Mouse (Mus musculus): ENCODE data around the gene RPS10-NUDT3. TPM values are rescaled to one million over a fixed set of nuclear protein-coding genes. Genes with fewer than 3 reads are reported as not detected.

Gene RPS10-NUDT3
- polyA plus RNA-seq, 1 experiment from 2014 or later = not detected

DNA sequence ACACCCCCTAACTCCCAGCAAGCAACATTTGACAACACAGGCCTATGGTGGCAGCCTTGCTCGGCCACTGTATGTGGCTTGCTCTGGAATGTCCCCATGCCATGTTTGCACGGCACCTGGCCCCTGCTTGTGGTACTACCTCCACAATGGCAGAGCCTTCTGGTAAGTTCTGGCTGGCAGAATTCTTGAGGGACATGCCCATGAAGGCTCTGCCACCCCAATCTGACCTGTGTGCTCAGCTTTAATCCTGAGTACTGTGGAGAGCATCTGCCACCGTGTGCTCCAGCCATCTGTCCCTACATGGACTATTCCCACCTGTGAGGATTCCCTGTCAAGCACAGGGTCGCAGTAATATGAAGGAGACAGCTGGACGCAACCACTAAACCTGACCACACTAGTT is 34.2 kb downstream of the RPS10-NUDT3 start:
- H3K4me2 ChIP-seq = no peak overlapping the region
- H3K9me3 ChIP-seq (replicated peaks) = no peaks in the 10 kb centered on the region
- 78% methylated on average over 5 of the region's 5 CpGs for WGBS
- H3K36me3 ChIP-seq (ENCODE audit: poor library complexity, severe bottlenecking) = peaks cover 13% of the 10 kb centered on the region
- no peak overlapping the region for H3K9ac ChIP-seq
- H3K4me1 ChIP-seq = peaks cover 46% of the 10 kb centered on the region
- peak overlapping the region; percentile 6; the same call in 1 of the 2 replicates for H3K27ac ChIP-seq
- H3K4me3 ChIP-seq = no peak overlapping the region
- no peak for ATAC-seq
- H3K27me3 ChIP-seq = no peaks in the 10 kb centered on the region

DNA sequence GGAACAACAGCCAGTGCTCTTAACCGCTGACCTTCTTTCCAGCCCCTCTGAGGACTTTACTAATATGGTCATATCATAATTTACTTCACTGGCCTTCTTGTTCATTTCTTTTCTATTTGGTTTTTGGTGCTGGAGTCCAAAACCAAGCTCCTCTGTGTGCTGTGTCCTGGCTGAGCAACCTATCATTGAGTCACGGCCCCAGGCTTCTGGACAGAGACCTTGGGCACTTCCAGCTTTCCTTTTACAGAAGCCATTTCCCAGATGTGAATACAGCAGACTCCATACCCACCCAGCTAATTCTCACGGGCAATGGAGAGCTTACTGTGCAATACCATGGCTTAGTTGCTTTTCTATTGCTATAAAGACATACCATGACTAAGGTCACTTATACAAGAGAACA is 34.7 kb downstream of the RPS10-NUDT3 start:
- no peaks in the 10 kb centered on the region for H3K9me3 ChIP-seq (replicated peaks)
- no peak for ATAC-seq
- peaks cover 45% of the 10 kb centered on the region for H3K4me1 ChIP-seq
- no peak overlapping the region for H3K27ac ChIP-seq
- H3K27me3 ChIP-seq = no peaks in the 10 kb centered on the region
- H3K36me3 ChIP-seq (ENCODE audit: poor library complexity, severe bottlenecking) = peaks cover 19% of the 10 kb centered on the region
- H3K9ac ChIP-seq = no peak overlapping the region
- H3K4me3 ChIP-seq = no peak overlapping the region
- WGBS = 88% methylated on average over 3 of the region's 3 CpGs
- no peak overlapping the region for H3K4me2 ChIP-seq

DNA sequence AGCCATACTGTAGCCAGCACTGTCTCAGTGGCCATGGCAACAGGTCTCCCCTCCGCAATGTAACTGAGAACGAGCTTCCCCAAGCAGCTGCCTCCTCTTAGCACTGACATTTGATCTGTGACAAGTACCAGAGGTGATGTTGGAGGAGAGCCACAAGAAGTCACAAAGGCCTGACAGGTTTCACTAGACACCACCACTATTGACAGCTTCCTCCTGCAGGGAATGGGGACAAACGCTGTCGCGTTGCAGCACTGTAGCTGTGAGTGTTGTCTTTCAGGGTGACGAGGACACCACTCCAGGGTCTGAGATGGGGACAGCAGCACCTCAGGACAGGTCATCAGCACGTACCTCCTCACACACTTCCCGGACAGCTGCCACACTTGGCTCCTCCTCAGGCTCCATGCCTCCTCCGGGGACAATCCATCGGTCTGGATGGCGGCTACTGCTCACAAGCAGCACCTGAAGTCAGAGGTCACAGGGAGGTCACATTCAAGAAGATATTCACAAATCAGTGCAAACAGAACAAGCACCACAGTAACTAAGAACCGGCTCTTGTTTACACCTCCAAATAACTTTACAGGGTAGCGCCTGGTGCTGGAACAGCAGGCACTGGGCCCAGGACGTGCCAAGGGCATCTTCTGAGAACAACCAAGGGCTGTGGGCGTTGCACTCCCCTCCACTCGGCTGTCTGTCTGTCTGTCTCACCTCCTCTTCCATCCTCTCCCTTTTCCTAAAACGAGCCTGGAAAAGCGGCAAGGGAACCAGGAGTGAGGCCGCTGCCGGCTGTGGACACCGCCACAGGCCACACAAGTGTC is 38.4 kb downstream of the RPS10-NUDT3 start:
- Histone ChIP-seq H3K27me3 (no peaks in the 10 kb centered on the region), H3K9me3 (replicated peaks) (no peaks in the 10 kb centered on the region), H3K27ac (no peak overlapping the region), H3K4me2 (no peak overlapping the region), H3K4me1 (peaks cover 20% of the 10 kb centered on the region), H3K36me3 (ENCODE audit: poor library complexity, severe bottlenecking) (peaks cover 48% of the 10 kb centered on the region), H3K9ac (no peak overlapping the region), H3K4me3 (no peak overlapping the region)
- 89% methylated on average over 21 of the region's 21 CpGs for WGBS
- ATAC-seq = no peak

DNA sequence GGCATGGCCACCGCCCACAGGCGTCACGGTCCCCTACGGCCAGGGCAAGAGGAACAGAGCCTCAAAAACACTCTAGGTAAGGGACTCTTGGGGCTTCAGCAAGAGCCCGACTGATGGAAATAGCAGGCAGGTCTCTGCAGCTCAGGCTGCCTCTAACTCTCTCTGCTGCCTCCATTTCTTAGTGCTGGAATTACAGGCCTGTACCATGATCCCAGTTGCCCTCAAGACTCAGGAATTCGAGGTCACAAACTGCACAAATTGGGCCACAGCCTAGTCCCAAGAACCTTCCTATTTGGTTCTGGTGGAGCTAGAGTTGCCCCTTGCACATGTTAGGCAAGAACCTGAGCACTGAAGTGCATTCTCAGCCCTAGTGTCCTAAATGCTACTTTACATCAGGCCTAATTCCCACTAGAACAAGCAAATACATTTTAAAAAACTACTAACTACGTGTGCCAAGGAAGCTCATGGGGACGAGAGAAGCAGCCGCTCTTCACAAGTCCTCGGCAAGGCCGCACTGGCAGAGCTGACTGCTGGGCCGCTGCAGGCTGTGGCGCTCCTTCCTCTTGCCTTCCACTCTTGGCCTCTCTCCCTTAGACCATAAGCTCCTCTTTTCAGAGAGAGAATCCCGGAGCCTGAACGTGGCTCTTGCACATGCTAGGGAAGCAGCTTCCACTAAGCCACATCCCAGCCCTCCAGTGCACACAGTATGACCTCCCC is 39.2 kb downstream of the RPS10-NUDT3 start:
- 89% methylated on average over 15 of the region's 15 CpGs for WGBS
- H3K36me3 ChIP-seq (ENCODE audit: poor library complexity, severe bottlenecking) = peaks cover 56% of the 10 kb centered on the region
- H3K9me3 ChIP-seq (replicated peaks) = no peaks in the 10 kb centered on the region
- H3K4me2 ChIP-seq = no peak overlapping the region
- H3K4me3 ChIP-seq = no peak overlapping the region
- H3K27me3 ChIP-seq = no peaks in the 10 kb centered on the region
- H3K27ac ChIP-seq = no peak overlapping the region
- no peak for ATAC-seq
- no peak overlapping the region for H3K9ac ChIP-seq
- peaks cover 13% of the 10 kb centered on the region for H3K4me1 ChIP-seq

DNA sequence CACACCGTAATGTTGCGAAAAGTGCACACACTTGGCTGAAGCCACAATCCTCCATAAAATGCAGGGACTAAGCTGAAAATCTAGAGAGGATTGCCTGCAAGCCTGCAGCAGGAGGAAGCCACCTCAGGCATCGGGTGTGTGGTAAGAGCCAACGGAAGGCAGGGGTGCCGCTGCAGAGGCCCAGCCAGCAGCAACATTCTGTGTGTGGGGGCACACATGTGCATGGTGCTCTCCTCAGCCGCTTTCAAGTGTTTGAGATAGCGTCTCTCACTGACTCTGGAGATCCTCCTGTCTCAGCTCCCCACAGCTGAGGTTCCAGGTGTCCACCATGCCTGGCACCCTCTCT is 42.5 kb downstream of the RPS10-NUDT3 start:
- peaks cover 88% of the 10 kb centered on the region for H3K36me3 ChIP-seq (ENCODE audit: poor library complexity, severe bottlenecking)
- H3K27me3 ChIP-seq = no peaks in the 10 kb centered on the region
- no peak overlapping the region for H3K27ac ChIP-seq
- no peak overlapping the region for H3K4me2 ChIP-seq
- no peak overlapping the region for H3K9ac ChIP-seq
- over 99% methylated on average over 7 of the region's 7 CpGs for WGBS
- no peaks in the 10 kb centered on the region for H3K9me3 ChIP-seq (replicated peaks)
- ATAC-seq = no peak
- H3K4me1 ChIP-seq = peaks cover 9% of the 10 kb centered on the region; the same call in 1 of the 2 replicates
- no peak overlapping the region for H3K4me3 ChIP-seq

DNA sequence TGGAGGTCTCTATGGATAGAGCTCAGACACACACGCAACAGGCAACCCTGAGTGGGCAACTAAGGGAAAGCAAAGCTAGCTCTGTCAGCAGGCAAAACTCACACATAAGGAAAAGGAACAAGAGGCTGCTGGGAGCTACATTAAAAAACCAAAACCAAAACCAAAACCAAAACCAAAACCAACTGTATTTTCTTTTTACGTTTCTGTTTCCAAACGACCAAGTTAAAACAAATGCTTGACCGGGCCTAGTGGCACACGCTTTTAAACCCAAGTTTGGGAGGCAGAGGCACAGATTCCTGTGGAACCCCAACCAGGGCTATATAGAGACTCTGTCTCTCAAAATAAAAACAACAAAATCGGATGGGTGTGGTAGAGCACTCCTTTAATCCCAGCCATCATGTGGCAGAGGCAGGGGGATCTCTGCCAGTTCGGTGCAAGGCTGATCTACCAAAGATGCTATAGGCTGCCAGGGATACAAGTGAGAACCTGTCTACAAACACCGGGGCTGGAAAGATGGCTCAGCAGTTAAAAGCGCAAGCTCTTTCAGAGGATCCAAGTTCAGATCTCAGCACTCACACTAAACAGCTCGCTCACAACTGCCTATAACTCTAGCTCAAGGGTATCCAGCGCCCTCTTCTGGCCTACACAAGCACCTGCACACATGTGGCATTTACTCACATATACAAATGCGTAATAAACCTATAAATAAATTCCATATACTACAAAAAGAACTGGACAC is 43.0 kb downstream of the RPS10-NUDT3 start:
- Histone ChIP-seq H3K27me3 (no peaks in the 10 kb centered on the region), H3K36me3 (ENCODE audit: poor library complexity, severe bottlenecking) (peaks cover 90% of the 10 kb centered on the region)
- no peak for ATAC-seq

DNA sequence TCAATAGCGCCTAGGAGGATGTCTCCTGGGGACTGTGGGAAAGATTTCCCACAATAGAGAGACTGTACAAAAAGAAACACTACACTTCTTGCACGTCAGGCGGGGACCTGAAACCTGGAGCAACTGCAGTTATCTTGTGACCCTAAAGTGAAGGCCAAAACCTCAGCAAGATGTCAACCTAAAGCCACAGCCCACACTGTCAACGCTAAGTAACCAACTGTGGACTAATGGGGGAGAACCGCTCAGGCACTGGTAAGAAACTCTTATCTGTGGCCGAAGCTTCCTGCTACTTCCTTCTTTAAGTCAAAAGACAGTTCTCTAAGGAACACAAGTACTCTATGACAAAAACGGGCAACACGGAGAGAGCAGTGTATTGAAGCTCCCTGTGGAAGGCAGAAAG is 46.8 kb downstream of the RPS10-NUDT3 start:
- Histone ChIP-seq H3K4me2 (no peak overlapping the region), H3K4me3 (no peak overlapping the region), H3K27ac (no peak overlapping the region), H3K36me3 (ENCODE audit: poor library complexity, severe bottlenecking) (peaks cover 91% of the 10 kb centered on the region), H3K4me1 (no peaks in the 10 kb centered on the region; the same call in 1 of the 2 replicates), H3K9ac (no peak overlapping the region), H3K27me3 (no peaks in the 10 kb centered on the region), H3K9me3 (replicated peaks) (no peaks in the 10 kb centered on the region)
- ATAC-seq = no peak
- WGBS = 83% methylated on average over 8 of the region's 8 CpGs

More for the DNA sequence above, 43.0 kb downstream of the RPS10-NUDT3 start:
- H3K9ac ChIP-seq = no peak overlapping the region
- no peaks in the 10 kb centered on the region for H3K9me3 ChIP-seq (replicated peaks)
- peaks cover 6% of the 10 kb centered on the region; the same call in 1 of the 2 replicates for H3K4me1 ChIP-seq
- no peak overlapping the region for H3K27ac ChIP-seq
- H3K4me3 ChIP-seq = no peak overlapping the region
- 90% methylated on average over 12 of the region's 12 CpGs for WGBS
- H3K4me2 ChIP-seq = no peak overlapping the region

DNA sequence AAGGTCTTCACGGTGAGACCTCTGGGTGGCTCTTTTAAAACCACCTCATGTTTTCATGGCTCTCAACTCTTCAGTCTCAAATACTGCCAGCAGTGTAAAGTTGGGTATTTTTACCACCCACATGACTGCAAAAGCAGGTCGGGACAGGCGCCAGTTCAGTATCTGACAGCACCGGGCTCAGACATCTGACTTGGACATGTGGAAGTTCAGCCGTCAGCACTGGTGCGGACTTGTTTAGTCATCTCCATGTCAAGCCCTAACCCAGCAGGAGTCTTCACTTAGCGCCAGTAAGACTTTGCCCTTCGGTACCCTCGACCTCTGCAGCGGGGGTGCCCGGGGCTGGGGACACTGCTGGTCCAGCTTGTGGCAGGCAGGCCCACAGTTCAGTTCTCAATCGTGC is 47.8 kb downstream of the RPS10-NUDT3 start:
- H3K9me3 ChIP-seq (replicated peaks) = no peaks in the 10 kb centered on the region
- 82% methylated on average over 12 of the region's 12 CpGs for WGBS
- H3K4me3 ChIP-seq = no peak overlapping the region
- ATAC-seq = no peak
- peaks cover 92% of the 10 kb centered on the region for H3K36me3 ChIP-seq (ENCODE audit: poor library complexity, severe bottlenecking)
- H3K4me2 ChIP-seq = no peak overlapping the region
- H3K4me1 ChIP-seq = no peaks in the 10 kb centered on the region; the same call in 1 of the 2 replicates
- H3K27me3 ChIP-seq = no peaks in the 10 kb centered on the region
- no peak overlapping the region for H3K9ac ChIP-seq
- no peak overlapping the region for H3K27ac ChIP-seq

DNA sequence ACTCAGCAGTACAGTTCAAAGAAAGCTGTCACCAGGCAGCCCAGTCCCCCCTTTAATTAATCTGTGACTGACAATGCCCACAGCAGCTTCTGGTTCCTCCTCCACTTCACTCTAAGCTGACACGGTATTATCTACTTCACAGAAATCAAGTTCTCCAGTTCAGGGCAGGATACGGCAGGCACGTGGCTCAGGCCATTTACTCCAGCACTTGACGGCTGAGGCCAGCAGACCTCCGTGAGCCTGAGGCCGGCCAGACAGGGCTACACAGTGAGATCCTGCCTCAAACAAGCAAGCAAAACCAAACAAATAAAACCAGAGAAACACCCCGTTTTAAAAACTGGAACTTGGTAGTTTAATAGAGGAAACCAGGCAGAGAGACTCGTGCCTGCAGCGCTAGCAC is 48.4 kb downstream of the RPS10-NUDT3 start:
- no peak for ATAC-seq
- H3K9me3 ChIP-seq (replicated peaks) = no peaks in the 10 kb centered on the region
- H3K4me3 ChIP-seq = no peak overlapping the region
- WGBS = 73% methylated on average over 9 of the region's 9 CpGs
- no peaks in the 10 kb centered on the region; the same call in 1 of the 2 replicates for H3K4me1 ChIP-seq
- H3K4me2 ChIP-seq = no peak overlapping the region
- no peaks in the 10 kb centered on the region for H3K27me3 ChIP-seq
- no peak overlapping the region for H3K27ac ChIP-seq
- H3K9ac ChIP-seq = no peak overlapping the region
- peaks cover 97% of the 10 kb centered on the region for H3K36me3 ChIP-seq (ENCODE audit: poor library complexity, severe bottlenecking)

DNA sequence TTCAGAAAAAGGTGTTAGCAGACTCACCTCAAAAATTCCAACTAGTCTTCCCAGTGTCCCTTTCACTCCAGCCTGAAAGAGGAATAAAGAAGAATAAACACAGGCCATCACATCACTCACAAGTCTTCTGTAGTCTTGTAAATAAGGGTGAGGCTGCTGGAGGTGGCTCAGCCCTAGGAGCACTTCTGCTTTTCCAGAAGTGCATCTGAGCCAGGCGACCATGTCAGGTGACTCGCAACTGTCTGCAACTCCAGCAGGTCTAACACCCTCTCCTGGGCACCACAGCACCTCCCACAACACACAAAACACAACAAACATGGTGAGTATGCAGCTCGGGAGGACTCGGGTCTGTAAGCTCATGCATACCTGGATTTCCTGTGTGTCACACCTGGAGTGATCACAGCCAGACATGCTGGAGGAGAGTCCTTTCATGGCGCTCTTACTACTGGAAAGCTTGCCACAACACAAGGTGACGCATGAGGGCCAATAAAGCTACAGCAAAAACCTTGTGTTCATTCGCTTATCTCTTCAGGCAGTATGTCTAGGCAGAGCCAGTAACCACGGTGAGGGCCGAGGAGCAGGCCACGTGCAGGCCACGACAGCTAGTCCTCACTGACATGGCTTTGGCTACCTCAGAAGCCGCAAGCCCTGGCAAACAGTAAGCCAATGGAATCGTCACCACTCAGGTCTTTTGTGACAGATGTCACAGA is 51.7 kb downstream of the RPS10-NUDT3 start:
- H3K4me2 ChIP-seq = no peak overlapping the region
- 91% methylated on average over 13 of the region's 13 CpGs for WGBS
- H3K4me1 ChIP-seq = no peaks in the 10 kb centered on the region; the same call in 1 of the 2 replicates
- H3K36me3 ChIP-seq (ENCODE audit: poor library complexity, severe bottlenecking) = peaks cover 97% of the 10 kb centered on the region
- H3K27me3 ChIP-seq = no peaks in the 10 kb centered on the region
- no peak overlapping the region for H3K27ac ChIP-seq
- no peak overlapping the region for H3K9ac ChIP-seq
- H3K4me3 ChIP-seq = no peak overlapping the region
- no peaks in the 10 kb centered on the region for H3K9me3 ChIP-seq (replicated peaks)
- ATAC-seq = no peak

DNA sequence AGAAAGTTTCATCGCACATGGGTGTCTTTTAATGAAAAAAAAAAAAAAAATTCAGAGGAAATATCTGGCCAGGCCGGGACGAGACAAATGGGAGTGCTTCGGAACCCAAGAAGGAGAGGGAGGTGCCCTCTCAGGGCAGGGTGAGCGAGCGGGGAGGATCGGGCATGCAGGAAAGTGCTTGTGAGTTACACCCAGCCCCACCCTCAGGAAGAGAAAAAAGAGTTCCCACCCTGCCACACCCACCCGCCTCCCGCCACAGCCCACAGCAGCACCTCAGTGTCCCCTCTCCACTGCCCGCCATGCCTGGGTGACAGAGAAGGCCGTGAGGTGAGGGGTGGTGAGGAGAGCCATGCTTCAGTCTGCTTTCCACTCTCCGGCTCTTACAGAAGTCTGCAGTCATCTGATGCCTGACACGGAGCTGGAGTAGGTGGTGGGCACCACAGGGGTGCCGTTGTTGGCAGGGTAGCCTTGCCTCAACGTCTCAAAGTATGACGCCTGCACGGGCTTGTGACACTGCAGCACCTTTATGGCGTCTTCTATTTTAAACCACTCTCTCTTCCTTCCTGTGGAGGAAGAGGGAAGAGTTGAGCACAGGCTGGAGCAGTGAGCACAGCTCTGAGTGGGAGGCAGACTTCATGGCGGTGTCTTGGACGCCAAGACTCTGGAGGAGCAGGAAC is 54.5 kb downstream of the RPS10-NUDT3 start:
- no peaks in the 10 kb centered on the region for H3K27me3 ChIP-seq
- 91% methylated on average over 20 of the region's 20 CpGs for WGBS
- peaks cover 96% of the 10 kb centered on the region for H3K36me3 ChIP-seq (ENCODE audit: poor library complexity, severe bottlenecking)
- ATAC-seq = no peak
- H3K4me1 ChIP-seq = no peaks in the 10 kb centered on the region
- H3K9me3 ChIP-seq (replicated peaks) = no peaks in the 10 kb centered on the region
- no peak overlapping the region for H3K9ac ChIP-seq
- H3K4me3 ChIP-seq = no peak overlapping the region
- H3K27ac ChIP-seq = no peak overlapping the region
- H3K4me2 ChIP-seq = no peak overlapping the region

Data from forebrain, embryonic 13.5 days (tissue).